Mouse (Mus musculus) R1 (cell line): ENCODE measurements around the gene Sfxn5.

ENCODE experiments used
- DNase-seq: peaks from one replicate; pipeline ENCODE4 v3.0.0-alpha.2; 2018; ENCODE audit warnings: low read depth, low spot score

The Sfxn5 gene

DNA sequence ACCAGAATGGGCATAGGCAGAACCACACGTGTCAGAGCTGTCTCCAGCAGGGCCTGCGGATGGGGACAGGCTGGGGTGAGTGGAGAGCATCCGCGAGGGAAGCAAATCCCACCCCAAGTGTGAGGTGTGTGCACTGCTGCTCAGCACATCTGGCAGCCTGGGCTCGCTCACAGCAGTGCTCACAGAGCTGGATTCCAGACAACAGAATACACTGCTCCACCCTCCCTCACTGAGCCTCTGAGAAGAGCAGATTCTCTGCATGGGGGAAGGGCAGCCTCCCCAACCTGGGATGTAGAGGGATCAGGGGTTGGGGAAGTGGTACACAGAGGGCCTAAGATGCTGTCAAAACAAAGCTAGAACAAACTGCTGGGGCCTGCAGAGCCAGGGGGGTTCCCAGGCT lies 98.4 kb downstream of the Sfxn5 start:
- peak; percentile 59 for DNase-seq

DNA sequence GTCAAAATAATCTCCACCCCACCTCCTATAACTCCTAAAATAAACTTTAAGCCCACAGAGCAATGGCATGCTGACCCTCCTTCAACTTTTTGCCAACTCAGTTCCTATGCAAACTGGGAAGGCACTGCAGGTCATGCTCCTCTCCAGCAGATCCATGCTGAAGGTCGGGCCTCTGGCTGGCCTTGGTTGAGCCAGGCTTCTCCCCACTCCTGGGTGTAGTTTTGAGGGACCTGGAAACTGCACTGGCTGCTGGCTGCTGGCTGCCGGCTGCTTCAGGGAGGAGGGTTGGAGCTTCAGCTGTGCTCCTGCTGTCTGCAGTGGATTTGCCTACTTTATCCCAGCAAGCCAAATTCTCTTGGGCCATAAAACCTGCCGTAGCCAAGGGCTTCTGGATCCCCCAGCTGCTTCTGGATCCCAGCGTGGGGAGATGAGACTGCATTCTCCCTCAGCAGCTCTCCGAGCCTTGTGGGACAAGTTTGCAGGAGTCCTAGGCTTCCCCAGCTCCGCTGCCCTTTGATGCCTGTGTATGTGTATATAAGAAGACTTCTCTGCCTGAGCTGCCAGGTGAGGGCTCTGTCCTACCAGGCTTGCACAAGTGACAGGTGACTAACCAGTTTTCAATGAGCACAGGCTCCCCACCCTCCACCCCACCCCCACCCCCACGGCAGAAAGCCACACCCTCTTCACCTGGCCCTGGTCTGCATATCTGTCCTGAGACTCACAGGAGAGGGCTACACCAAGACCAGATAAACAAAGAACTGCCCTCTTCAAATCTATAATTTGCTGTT lies 100.2 kb downstream of the Sfxn5 start:
- no peak for DNase-seq

DNA sequence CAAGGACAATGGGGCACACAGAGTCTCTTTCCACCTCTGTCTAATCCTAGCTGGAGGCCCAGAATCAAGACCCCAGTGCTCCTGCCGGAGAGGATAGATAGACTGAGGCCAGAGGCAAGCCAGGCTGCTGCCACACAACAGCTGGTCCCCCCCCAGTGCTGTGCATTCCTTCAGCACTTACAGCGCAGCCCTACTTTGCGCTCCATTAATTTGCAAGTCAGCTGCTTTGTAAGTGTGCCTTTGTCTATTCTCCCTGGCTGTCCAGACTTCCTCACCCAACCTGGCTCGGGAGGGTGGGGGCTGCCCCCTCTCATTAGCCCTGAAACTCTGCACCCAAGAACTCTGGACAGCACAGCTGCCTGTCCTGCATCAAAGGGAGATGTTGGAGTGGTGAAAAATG lies 101.2 kb downstream of the Sfxn5 start:
- DNase-seq: peak; percentile 72

DNA sequence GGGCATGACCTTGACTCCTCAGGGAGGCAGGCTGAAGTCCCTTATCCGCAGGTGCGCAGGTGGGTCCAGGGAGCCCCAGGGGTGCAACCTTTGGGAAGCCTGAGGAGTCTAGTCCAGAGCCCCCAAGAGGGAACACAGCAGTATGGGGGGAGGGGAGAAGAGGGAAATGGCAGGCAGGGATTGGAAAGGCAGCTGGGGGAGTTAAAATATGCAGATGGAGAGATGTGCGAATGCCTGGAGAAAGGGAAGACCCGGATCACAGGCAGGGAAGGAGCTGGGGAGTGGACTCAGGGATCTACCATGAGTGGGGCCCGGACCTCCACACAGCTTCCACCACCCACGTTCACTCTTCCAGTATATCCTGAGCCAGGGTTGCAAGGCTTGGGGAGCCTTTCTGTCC lies 101.8 kb downstream of the Sfxn5 start:
- DNase-seq: peak; percentile 69

DNA sequence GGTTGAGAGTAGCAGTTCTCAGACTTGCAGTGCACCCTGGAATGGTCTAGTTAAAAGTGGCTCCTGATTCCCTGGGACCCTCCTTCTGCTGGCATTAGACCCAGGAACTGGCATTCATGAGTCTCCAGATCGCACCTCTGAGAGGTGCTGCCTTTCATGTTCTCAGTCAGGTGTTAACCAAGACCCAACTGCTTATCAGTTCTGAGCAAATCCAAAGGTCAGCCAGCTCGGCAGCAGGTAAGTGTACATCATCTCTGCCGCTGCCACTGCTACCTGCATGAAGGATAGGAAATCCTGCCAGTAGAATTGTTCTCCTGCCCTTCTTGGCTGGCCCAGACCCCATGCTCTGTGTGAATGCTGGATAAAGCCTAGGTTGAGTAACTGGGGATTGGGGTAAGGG lies 102.5 kb downstream of the Sfxn5 start:
- DNase-seq: no peak

DNA sequence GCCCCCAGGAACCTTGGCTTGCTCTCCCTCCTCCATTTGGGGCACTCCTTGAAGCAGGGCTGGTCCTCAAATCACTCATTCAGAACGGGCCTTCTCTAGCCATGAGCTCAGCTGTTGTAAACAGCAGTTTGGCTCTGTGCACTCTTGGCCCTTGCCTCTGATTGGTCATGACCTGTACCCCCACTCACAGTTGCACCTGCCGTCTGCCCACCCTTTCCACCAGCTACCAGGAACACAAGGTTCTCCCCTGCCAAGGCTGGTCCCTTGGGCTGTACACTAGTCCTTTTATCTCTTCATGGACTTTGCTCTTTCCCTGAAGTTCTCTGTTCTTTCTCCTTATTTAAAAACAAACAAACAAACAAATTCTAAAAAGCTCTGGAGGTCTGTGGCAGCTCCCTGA lies 105.7 kb downstream of the Sfxn5 start:
- DNase-seq: no peak

DNA sequence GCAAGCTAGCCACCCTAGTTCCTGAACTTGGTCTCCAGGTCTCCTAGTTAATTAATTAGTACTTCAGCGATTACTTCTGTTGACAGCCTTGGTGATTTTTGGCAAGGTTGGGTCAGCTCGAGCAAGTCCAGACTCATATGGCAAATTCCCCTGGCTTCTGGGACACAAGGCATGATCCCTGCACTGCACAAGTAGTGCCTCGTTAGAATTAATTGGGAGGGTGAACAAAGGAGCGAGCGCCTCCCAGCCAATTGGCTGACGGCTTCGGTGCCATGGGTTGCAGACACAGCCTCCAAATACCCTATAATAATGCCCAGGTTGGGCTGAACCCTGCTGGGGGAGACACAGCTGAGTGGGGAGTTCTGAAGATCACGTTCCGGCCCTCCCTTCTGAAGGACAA lies 106.7 kb downstream of the Sfxn5 start:
- no peak for DNase-seq

DNA sequence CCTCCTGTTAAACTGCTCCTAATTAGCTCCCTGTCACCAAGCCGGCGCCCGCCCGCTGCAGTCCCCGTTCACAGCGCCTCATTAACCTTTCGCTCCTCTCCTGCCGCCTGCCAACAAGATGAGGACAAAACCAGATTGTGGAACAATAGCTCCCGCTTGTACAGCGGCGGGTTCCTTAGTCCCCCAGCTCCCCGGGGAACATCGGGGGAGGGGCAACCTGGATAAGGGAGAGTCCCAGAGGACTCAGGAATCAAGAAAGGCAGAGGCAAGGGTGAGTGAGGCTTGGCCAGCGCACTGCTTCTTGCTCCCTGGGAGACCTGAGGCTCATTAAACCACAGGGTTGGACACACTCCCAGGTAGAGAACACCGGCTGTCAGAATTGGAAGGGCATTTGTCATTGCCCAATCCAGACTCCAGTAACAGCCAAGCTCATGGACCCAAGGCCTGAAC lies 108.8 kb downstream of the Sfxn5 start:
- peak; percentile 40 for DNase-seq

DNA sequence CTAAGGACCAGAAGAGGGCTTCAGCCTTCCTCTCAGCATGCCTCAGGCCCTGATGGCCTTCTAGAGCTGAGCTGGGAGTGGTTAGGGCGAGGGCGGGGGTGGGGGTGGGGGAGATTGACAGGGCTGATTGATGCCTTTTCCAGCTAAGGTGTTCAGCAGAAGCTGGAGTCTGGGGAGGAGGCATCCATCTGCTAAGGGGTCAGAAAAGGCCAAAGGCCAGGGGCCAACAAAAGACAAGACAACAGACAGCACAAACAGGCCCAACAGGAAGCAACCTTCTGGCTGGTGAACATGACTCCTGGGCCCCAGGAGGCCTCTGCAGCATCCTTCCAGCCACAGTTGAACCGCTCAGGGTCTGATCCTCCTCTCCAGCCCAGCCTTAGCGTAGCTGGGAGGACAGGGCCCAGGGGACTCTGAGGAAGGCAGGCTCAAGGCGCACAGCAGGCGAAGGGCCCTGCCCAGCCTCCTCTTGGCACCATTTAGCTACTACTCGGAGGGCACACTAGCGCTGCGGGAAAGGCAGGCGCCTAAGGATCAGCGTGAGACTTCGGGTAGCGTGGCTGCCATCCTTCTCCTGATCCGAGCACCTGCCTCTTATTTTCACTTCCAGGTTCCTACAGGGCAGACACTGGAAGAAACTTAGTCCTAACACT lies 109.6 kb downstream of the Sfxn5 start:
- DNase-seq: peak; percentile 28

DNA sequence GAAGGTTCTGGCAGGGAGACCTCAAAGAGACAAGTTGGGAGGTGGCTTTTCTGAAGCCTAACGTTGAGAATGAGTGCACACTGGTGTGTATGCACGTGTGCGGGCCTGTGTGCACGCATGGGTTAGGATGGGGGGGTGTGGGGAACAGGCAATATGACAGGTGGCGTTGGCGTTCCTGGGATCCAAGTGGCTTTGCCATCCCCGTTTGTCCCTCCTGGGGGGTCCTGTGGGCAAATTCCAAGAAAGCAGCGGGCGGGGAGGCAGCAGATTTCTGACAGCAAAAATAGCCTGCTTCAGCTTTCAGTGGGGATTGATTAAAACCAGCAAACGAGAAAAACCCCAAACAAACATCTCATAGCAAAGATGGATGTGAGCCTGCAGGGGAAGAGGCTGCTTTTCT lies 110.7 kb downstream of the Sfxn5 start:
- no peak for DNase-seq

DNA sequence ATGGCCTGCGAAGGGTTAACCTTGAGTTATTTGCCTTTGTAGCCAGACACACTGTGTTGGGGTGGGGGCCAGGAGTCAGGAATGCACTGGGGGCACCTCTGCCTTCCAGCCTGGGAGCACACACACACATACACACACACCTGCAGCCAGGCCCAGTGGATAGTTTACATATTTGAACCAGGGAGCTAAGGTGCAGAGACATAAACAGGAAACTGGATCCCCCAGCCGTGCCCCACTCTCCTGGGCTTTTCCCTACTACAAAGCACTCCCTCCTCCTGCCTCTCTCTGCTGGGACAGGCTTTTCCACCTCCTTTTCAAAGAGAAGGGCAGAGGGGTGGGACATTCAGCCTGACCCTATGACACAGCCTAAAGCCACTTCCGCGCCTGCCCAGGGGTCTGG lies 112.3 kb downstream of the Sfxn5 start:
- no peak for DNase-seq

DNA sequence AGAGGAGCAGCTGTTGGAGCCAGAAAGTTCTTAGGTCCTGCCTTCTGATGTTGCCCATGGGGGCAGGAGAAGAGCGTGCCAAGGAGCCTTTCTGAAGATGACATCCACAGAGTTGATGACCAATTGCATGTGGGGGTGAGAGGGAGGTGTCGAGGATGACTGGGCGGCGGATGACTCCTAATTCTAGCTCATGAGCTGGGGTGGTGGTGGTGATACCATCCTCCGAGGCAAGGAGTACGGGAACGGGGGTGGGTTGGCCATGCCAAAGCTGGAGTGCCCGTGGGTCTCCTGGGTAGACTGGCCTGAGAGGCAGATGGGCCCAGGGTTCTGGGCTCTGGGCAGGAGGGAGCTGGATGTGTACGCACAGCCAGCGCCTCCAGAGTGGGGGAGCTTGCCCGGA lies 113.5 kb downstream of the Sfxn5 start:
- DNase-seq: no peak

DNA sequence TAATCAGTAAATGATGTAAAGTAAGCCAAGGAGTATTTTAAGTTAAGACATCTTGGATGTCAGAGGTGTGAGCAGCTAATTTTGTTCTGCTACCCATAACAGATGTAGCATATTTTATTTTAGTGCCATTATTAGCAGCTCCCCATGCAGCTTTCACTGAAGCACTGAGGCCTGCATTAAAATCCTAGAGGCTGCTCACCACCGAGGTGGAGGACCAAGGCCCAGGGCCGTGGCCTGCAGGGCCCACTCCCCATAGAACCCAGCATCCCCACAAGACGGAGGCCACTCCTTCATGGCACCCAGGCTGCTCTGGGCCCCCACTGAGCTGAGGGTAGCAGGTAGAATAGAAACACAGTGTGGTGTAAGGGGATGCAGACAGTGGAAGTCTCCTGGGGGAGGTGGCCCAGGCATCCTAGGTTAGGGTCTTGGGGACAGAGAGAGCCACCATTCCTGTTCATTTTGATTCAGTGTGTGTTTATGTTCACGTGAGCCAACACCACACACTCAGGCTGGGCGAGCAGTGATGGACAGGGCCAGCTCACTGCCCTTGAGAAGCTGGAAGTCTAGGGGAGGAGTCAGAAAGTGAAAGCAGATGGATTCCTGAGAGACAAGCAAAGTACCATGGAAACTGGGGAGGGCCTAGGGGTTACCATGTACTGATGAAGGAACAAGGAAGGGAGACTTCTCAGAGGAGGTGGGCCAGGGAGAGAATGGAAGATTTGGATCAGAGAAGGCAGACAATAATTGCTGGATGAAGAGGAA lies 114.4 kb downstream of the Sfxn5 start:
- no peak for DNase-seq

DNA sequence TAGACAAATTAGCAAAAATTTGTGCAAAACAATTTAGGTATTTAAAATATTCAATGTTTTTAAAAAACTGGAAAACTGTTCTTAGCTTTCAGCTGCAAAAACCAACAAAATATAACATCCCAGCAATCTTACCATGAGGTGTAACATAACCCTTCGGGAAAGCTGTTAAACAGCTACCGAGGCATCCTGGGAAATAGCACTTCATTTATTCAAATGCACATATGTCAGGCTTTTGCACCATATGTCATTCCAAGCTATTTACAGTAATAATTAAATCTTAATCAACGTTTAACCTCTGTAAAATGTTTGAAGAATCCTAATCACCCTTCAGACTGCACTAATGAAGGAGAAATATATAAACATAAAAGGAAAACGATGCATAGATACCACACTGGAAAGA lies 115.0 kb downstream of the Sfxn5 start:
- DNase-seq: no peak

DNA sequence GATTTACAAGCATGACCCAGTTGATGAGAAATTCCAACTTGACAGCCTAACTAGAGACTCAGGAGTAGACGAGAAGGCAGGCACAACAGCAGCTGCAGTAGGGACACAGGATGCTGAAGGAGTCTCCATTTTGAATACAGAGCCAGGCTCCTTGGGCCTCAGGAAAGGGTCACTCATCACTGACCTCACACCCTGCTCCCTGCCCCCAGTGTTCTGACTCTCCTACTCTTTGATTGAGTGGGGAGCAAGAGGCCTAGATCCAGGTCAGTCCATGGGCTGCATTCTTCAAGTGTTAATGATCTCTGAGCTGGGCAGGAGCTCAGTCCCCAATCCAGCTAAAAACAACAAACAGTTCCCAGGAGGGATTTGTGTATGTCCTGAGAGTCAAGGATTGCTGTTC lies 122.5 kb downstream of the Sfxn5 start:
- no peak for DNase-seq

DNA sequence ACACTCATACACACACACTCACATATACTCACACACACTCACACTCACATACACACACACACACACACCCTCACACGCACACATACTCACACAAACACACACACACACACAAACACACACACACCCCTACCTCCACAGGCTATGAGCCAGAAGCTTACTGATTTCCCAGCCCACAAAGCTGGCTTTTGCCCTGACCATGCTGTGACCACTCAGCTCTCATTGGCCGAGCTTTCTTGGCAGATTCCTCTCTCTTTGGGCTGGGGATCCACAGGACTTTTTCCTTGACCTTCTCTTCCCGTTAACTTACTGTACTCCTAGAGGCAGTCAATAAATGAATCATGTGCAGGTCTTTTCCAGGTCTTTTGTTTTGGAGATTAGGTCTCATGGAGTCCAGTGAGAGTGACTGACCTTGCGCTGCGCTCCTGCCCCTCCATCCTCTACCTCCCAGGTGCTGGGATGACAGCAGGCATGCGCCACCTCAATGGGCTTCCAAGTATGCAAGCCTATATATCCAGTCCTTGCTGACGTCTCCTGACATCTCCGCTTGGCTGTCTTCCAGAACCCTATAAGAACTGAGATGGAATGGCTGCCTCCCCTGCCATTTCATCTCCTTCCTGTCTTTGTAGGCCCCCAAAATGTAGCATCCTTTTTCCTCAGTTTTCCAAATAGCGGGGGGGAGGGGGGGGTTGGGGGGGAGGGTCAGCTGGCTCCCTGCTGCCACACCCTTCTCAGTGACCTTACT lies 123.8 kb downstream of the Sfxn5 start:
- no peak for DNase-seq

DNA sequence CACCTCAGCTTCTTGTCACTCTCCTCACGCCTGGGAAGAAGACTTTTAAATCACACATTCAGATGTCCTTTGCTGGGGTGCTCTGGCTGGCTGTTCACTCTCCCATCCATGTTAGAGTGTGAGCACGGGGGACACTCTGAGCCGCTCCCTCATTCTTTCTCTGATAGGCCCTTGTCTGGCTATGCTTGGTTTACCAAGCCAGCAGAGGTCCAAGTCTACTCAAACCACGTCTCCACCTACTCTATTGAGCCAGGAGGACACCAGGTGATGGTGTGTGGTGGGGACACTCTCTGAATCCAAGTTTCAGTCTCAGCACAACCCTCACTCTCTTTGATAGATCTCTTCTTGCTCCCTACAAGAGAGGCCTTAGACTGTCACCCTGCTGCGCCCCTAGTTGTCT lies 125.9 kb downstream of the Sfxn5 start:
- no peak for DNase-seq

DNA sequence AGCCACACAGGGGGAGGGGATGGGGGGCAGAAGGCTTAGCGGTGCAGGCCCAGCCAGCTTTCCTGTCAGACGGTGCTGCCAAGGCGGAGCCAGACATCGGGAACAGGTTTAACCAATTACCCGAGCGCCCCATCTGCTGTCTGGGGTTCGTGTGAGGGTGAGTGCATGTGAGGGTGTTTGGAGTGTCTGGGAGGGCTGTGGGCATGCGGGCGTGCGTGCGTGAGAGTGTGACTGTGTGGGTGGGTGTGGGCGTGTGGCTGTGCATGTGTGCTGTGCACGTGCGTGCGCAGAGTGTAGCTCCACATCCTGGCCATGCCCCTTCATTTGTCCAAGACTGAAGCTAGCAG lies 126.3 kb downstream of the Sfxn5 start:
- DNase-seq: no peak

DNA sequence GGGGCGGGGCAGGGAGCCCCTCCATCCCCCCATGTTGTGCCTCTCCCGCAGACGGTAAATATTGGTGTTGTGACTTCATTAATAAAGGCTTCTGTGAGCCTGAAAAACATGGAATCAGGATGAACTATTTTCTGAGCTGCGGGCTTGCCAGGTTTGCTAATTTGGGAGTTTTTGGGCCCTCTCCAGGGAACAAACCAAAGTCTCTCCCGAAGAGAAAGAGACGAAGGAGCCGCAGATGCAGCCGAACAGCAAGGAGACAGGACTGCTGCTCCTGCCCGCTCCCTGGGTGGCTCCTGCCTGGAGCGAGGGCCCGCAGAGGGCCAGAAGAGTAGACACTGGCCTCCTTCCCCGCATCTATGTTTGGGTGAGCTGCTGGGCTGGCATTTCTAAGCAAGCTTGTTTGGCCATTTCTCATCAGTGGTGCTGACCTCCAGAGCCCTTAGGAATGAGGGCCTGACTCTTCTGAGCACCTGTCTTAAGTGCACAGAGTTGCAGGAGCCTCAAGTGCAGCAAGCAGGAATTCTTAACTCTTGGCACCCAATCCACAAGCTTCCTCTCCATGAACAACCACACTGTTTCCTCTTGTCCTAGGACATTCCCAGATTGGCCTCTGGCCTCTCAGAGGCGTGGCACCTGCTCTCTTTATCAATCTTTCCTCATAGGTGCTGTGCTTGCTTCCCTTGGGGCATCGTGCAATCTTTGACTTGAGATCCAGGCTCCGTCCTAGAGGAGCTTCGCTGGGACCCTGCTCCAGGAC lies 126.9 kb downstream of the Sfxn5 start:
- no peak for DNase-seq

DNA sequence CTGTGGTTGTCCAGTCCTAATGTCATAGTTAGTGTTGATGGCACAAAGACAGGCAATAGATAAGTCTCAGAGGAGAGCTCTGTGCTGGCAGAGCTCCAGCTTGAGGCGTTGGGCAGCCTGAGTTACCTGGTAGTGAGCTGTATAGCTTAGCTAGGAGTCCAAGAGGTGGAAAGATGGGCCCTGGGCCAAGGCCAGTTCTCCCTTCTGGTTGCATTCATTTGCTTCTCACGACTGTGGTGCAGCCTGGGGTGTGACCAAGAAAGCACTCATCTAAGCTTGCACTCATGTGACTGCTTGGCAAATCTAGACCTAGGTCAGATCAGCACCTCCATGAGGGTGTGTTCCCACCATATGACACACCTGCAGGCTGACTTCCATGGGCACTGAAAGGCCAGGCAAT lies 135.3 kb downstream of the Sfxn5 start:
- no peak for DNase-seq
